Mouse (Mus musculus): ENCODE data around the gene Apoe. TPM values are rescaled to one million over a fixed set of nuclear protein-coding genes. Genes with fewer than 3 reads are reported as not detected.
"Not testable (repeated sequence)": the region's sequence is repeated elsewhere in the genome, so short reads cannot be mapped to it uniquely, and the experiment has no call there.

Gene Apoe
- polyA plus RNA-seq, 1 experiment, result 422 TPM

GRCm38 (mm10) chr7:19691873-19692865, 6.8 kb downstream of the Apoe start, which contains the start of gene Apoc1:
Gene Apoc1, minus strand, starts transcription at chr7:19692660.
- no peak within 1 kb of the TSS for H3K4me3 ChIP-seq (replicated peaks; ENCODE audit: control insufficient read depth, low read depth, low read length)
- TF ChIP-seq POLR2A (IDR thresholded peaks at IDR 0.05; ENCODE audit: borderline replicate concordance, control insufficient read depth, low read depth, low read length), result no peak
- TF ChIP-seq CTCF (IDR thresholded peaks at IDR 0.05; ENCODE audit: control insufficient read depth, insufficient read depth, low read length), result no peak
- H3K4me1 ChIP-seq (ENCODE audit: control insufficient read depth, insufficient read depth, low read length), result peaks cover 3% of the 10 kb centered on the region
- WGBS, result 77% methylated on average over 28 of the region's 28 CpGs
- H3K27ac ChIP-seq (ENCODE audit: control insufficient read depth, insufficient read depth, low read depth, low read length, poor library complexity), result peak within 1 kb of the TSS; percentile 1; the same call in 1 of the 2 replicates

DNA sequence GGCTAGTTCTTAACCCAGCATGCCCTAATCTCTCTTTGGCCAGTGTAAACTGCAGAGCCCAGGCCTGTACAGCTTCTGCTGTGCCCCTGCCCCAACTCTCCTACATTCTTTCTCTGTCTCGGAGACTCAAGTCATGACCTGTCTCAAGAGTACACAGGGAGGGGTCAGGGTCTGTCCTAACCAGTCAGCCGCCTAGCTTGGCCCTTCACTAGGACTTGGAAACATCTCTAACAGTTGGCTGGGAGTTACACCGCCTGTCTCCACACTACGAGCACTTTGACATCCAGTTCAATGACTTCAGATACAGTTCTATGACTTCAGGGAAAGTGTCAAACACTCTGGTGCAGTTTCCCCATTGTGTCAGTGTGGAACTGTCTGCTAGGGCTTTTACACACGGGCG, 7.6 kb downstream of the Apoe start:
- 88% methylated on average over 6 of the region's 6 CpGs for WGBS
- Histone ChIP-seq H3K27ac (ENCODE audit: control insufficient read depth, insufficient read depth, low read depth, low read length, poor library complexity) (no peak overlapping the region), H3K4me3 (replicated peaks; ENCODE audit: control insufficient read depth, low read depth, low read length) (no peak overlapping the region), H3K4me1 (ENCODE audit: control insufficient read depth, insufficient read depth, low read length) (peaks cover 5% of the 10 kb centered on the region)
- no peak for TF ChIP-seq POLR2A (IDR thresholded peaks at IDR 0.05; ENCODE audit: borderline replicate concordance, control insufficient read depth, low read depth, low read length)
- no peak for TF ChIP-seq CTCF (IDR thresholded peaks at IDR 0.05; ENCODE audit: control insufficient read depth, insufficient read depth, low read length)

DNA sequence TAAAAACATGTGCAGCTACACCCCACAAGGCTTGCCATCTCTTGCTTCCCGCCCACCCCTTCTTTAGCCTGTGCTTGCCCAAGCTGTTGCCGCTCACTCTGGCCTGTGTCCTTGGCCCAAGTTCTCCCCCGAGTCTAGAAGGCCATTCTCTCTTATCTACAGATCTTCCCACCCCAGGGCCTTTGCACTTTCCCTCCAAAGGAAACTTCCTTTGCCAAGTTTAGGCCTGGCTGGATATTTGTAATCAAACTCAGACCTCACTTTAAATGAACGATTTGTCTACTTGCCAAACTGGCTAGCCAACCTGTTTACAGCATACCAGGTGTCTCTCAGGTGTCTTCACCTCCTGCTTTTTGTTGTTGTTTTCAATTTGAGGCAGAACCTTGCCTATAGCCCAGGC, 8.1 kb downstream of the Apoe start:
- WGBS, result 71% methylated on average over 4 of the region's 4 CpGs
- Histone ChIP-seq H3K4me1 (ENCODE audit: control insufficient read depth, insufficient read depth, low read length) (peaks cover 5% of the 10 kb centered on the region), H3K4me3 (replicated peaks; ENCODE audit: control insufficient read depth, low read depth, low read length) (no peak overlapping the region), H3K27ac (ENCODE audit: control insufficient read depth, insufficient read depth, low read depth, low read length, poor library complexity) (no peak overlapping the region)
- TF ChIP-seq POLR2A (IDR thresholded peaks at IDR 0.05; ENCODE audit: borderline replicate concordance, control insufficient read depth, low read depth, low read length), result no peak
- no peak for TF ChIP-seq CTCF (IDR thresholded peaks at IDR 0.05; ENCODE audit: control insufficient read depth, insufficient read depth, low read length)

DNA sequence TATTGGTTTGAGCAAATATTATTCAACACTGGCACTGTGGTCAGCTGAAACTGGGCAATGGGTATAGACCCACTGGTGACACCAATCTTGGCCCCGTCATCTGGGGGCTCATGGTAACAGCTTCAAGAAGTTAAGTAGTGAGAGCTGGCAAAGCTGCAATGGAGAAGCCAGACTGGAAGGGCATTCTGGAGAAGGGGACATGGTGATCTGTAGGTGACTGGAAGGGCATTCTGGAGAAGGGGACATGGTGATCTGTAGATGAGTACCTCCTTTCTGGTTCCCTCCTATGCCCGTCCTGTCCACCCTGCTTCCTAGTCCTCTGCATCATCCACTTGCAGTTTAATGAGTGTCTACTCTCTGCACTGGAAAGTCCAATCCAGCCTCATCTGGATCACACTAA, 10.4 kb downstream of the Apoe start:
- H3K27ac ChIP-seq (ENCODE audit: control insufficient read depth, insufficient read depth, low read depth, low read length, poor library complexity), result no peak overlapping the region
- TF ChIP-seq CTCF (IDR thresholded peaks at IDR 0.05; ENCODE audit: control insufficient read depth, insufficient read depth, low read length), result no peak
- no peak for TF ChIP-seq POLR2A (IDR thresholded peaks at IDR 0.05; ENCODE audit: borderline replicate concordance, control insufficient read depth, low read depth, low read length)
- no peak overlapping the region for H3K4me3 ChIP-seq (replicated peaks; ENCODE audit: control insufficient read depth, low read depth, low read length)
- 83% methylated on average over 2 of the region's 2 CpGs for WGBS
- peaks cover 6% of the 10 kb centered on the region for H3K4me1 ChIP-seq (ENCODE audit: control insufficient read depth, insufficient read depth, low read length)

- H3K27ac ChIP-seq (ENCODE audit: control insufficient read depth, insufficient read depth, low read depth, low read length, poor library complexity), result no peak overlapping the region
- TF ChIP-seq CTCF (IDR thresholded peaks at IDR 0.05; ENCODE audit: control insufficient read depth, insufficient read depth, low read length) (no peak), POLR2A (IDR thresholded peaks at IDR 0.05; ENCODE audit: borderline replicate concordance, control insufficient read depth, low read depth, low read length) (no peak)
- H3K4me1 ChIP-seq (ENCODE audit: control insufficient read depth, insufficient read depth, low read length), result peaks cover 6% of the 10 kb centered on the region
- WGBS, result 90% methylated on average over 10 of the region's 10 CpGs
- no peak overlapping the region for H3K4me3 ChIP-seq (replicated peaks; ENCODE audit: control insufficient read depth, low read depth, low read length)
Observed at GRCm38 (mm10) chr7:19688101-19688500, 10.9 kb downstream of the Apoe start.

DNA sequence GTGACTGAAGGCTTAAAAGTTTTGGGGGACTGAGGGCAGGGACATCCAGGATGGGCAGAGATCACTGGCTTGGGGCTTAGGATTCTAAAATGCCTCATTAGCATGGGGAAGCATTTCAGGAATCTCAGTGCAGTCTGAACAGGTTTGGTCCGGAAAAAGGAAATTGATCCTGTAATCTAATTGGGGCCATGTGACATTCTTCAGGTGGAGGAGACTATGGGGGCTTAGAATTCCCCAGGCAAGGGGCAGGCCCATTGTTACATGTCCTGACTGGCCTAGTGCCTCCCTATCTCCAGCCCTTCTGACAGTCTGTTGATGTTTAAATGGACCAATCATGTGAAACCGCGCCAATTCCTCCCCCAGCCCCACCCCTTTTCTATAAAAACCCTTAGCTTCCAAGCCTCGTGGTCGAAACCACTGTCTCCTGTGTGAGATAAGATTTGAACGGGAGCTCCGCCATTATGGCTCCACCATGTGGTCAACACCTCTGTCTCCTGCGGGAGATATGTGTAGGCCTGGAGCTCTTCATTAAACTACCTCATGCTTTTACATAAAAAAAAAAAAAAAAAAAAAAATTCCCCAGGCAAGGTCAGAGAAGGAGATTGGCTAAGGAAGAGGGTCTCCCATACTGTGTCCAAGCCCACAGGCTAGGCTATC, 11.9 kb downstream of the Apoe start:
- H3K4me1 ChIP-seq (ENCODE audit: control insufficient read depth, insufficient read depth, low read length); H3K4me3 ChIP-seq (replicated peaks; ENCODE audit: control insufficient read depth, low read depth, low read length); H3K27ac ChIP-seq (ENCODE audit: control insufficient read depth, insufficient read depth, low read depth, low read length, poor library complexity): not testable (repeated sequence)
- 43% methylated on average over 8 of the region's 8 CpGs for WGBS

GRCm38 (mm10) chr7:19686521-19686920, 12.5 kb downstream of the Apoe start:
- TF ChIP-seq CTCF (IDR thresholded peaks at IDR 0.05; ENCODE audit: control insufficient read depth, insufficient read depth, low read length) (no peak), POLR2A (IDR thresholded peaks at IDR 0.05; ENCODE audit: borderline replicate concordance, control insufficient read depth, low read depth, low read length) (no peak)
- Histone ChIP-seq H3K4me1 (ENCODE audit: control insufficient read depth, insufficient read depth, low read length) (peaks cover 3% of the 10 kb centered on the region; the same call in 1 of the 2 replicates), H3K27ac (ENCODE audit: control insufficient read depth, insufficient read depth, low read depth, low read length, poor library complexity) (no peak overlapping the region), H3K4me3 (replicated peaks; ENCODE audit: control insufficient read depth, low read depth, low read length) (no peak overlapping the region)
- 71% methylated on average over 6 of the region's 6 CpGs for WGBS

GRCm38 (mm10) chr7:19685374-19685773, 13.6 kb downstream of the Apoe start:
- Histone ChIP-seq H3K27ac (ENCODE audit: control insufficient read depth, insufficient read depth, low read depth, low read length, poor library complexity) (0 out of 2 replicates have a peak overlapping the region, but pooled peaks have one; percentile 0), H3K4me1 (ENCODE audit: control insufficient read depth, insufficient read depth, low read length) (peaks cover 3% of the 10 kb centered on the region; the same call in 1 of the 2 replicates), H3K4me3 (replicated peaks; ENCODE audit: control insufficient read depth, low read depth, low read length) (no peak overlapping the region)
- TF ChIP-seq POLR2A (IDR thresholded peaks at IDR 0.05; ENCODE audit: borderline replicate concordance, control insufficient read depth, low read depth, low read length) (no peak), CTCF (IDR thresholded peaks at IDR 0.05; ENCODE audit: control insufficient read depth, insufficient read depth, low read length) (no peak)
- WGBS, result 67% methylated on average over 4 of the region's 4 CpGs
